Mouse (Mus musculus) thymus, postnatal 10 days (tissue): ENCODE results near the gene Ppp1r32.
A peak's percentile ranks its signal among the peaks of the same experiment; 100 is the strongest.

Source experiments
- DNase-seq, 2 experiments: peaks; one replicate each; pipeline ENCODE4 v3.0.0; 2021; ENCODE audit warnings: low spot score in 2 of 2

The Ppp1r32 gene

GRCm38 (mm10) chr19:10458096-10458495 is 24.6 kb downstream of the Ppp1r32 start:
- DNase-seq = no peak

GRCm38 (mm10) chr19:10457484-10457800 is 25.3 kb downstream of the Ppp1r32 start:
- DNase-seq = no peak

GRCm38 (mm10) chr19:10456752-10457483 is 25.8 kb downstream of the Ppp1r32 start, which contains the start of gene Lrrc10b:
Lrrc10b (minus strand) TSS chr19:10457473.
- DNase-seq = peak; percentile 43 to 55

GRCm38 (mm10) chr19:10455437-10455806 is 27.3 kb downstream of the Ppp1r32 start:
- DNase-seq = no peak

- no peak for DNase-seq
These were observed 27.9 kb downstream of the Ppp1r32 start for GRCm38 (mm10) chr19:10454718-10455436.

- peak; percentile 28 to 68 for DNase-seq
These were observed 33.0 kb downstream of the Ppp1r32 start for GRCm38 (mm10) chr19:10449708-10450107.

- DNase-seq = no peak
These were observed 33.5 kb downstream of the Ppp1r32 start for GRCm38 (mm10) chr19:10449190-10449589.

- no peak for DNase-seq
These were observed 34.5 kb downstream of the Ppp1r32 start for GRCm38 (mm10) chr19:10448275-10448674.

GRCm38 (mm10) chr19:10444685-10445369 is 37.9 kb downstream of the Ppp1r32 start:
- DNase-seq = no peak

GRCm38 (mm10) chr19:10437521-10437920 is 45.2 kb downstream of the Ppp1r32 start:
- no peak for DNase-seq

- no peak for DNase-seq
These were observed 46.0 kb downstream of the Ppp1r32 start for GRCm38 (mm10) chr19:10436726-10437125.

GRCm38 (mm10) chr19:10435908-10436307 is 46.8 kb downstream of the Ppp1r32 start:
- peak in 1 of 2 experiments; percentile 45 for DNase-seq

GRCm38 (mm10) chr19:10434927-10435326 is 47.8 kb downstream of the Ppp1r32 start:
- no peak for DNase-seq

- no peak for DNase-seq
These were observed 48.7 kb downstream of the Ppp1r32 start for GRCm38 (mm10) chr19:10433879-10434540.

GRCm38 (mm10) chr19:10433225-10433624 is 49.5 kb downstream of the Ppp1r32 start:
- no peak for DNase-seq

- no peak for DNase-seq
These were observed 50.9 kb downstream of the Ppp1r32 start for GRCm38 (mm10) chr19:10431841-10432240.

GRCm38 (mm10) chr19:10431410-10431809 is 51.3 kb downstream of the Ppp1r32 start:
- no peak for DNase-seq

- no peak for DNase-seq
These were observed 53.4 kb downstream of the Ppp1r32 start for GRCm38 (mm10) chr19:10429371-10429770.

GRCm38 (mm10) chr19:10427431-10427830 is 55.3 kb downstream of the Ppp1r32 start:
- no peak for DNase-seq

GRCm38 (mm10) chr19:10426793-10427192 is 55.9 kb downstream of the Ppp1r32 start:
- DNase-seq = no peak

GRCm38 (mm10) chr19:10426312-10426711 is 56.4 kb downstream of the Ppp1r32 start:
- DNase-seq = no peak
